Mouse (Mus musculus): ENCODE measurements at regions not wholly inside any gene's neighbourhood (a gene's known extent, or its start where the extent isn't known, plus 50 kb on each side); places are given as distances from the start of the nearest gene placed in this dataset.

DNA sequence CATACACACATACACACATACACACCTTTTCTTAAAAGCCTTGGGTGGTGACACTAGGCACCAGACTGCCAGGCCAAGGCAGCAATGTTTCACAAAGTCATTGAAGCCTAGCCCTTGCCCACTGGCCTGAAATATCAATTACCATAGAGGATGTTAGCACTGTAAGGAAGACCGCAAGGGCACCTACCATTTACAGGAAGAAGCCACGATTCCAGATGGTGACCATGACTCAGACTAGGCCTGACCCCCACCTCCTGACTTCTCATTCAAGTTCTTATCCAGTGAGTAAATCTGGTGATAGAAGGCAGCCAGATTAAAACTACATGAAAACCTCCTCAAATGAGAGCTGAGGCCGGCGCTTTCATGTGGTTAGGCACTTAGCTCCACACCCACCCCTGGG is 165.3 kb upstream of the Spred2 start:
- Histone ChIP-seq H3K4me3 (no peak overlapping the region), H3K4me2 (ENCODE audit: low read depth) (no peak overlapping the region), H3K36me3 (ENCODE audit: control insufficient read depth, insufficient read depth) (no peaks in the 10 kb centered on the region), H3K27me3 (ENCODE audit: control insufficient read depth, insufficient read depth, insufficient read length) (no peaks in the 10 kb centered on the region), H3ac (ENCODE audit: control insufficient read depth, insufficient read length) (no peak overlapping the region), H3K79me2 (ENCODE audit: control insufficient read depth, insufficient read depth) (no peaks in the 10 kb centered on the region)
- TF ChIP-seq MYOG (IDR thresholded peaks at IDR 0.05; ENCODE audit: control insufficient read depth in 1 of 3, insufficient read depth in 1 of 3, insufficient read length in 2 of 3, low read depth in 2 of 3) (no peak), MAX (IDR thresholded peaks at IDR 0.05; ENCODE audit: low read depth) (no peak), POLR2AphosphoS2 (IDR thresholded peaks at IDR 0.05; ENCODE audit: insufficient read length, low read depth) (no peak)

DNA sequence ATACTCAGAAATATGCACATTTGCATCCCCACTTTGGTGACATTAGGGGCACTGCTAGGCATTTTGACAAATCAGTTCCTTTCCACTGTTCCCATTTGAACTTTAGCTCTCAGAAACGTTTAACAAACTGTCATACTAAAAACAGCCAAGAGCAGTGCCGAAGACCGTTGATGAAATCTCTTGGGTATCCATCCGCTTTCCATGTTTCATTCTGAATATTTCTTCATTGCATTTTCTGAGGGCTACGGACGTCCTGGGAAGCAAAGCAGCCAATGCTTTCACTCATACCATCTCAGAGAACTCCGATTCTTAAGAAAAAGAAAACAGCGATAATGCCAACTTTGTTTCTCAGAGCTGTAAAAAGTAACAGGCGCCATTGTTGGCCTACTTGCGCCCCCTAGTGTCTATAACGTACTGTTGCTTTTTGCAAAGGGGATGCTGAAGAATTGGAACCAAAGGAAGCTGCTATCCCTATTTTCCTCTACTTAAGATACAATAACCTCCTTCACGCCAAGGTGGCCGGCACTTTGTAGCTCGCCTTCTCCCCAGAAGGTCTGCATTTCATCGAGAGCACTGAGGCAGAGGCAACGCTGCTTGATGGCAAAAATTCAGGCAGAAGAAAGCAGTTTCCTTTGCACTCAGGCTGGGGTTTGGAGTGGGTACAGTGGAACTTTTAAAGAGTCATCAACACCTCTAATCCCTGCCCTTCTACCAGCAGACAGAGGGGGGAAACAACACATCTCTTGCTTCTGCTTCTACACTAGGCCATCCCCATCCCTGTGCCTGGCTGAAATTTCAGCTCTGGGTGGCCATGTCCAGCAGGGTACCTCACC is 163.1 kb upstream of the Spred2 start:
- Histone ChIP-seq H3K4me3 (no peak overlapping the region), H3K79me2 (ENCODE audit: control insufficient read depth, insufficient read depth) (no peaks in the 10 kb centered on the region), H3K4me2 (ENCODE audit: low read depth) (peak overlapping the region; percentile 52), H3ac (ENCODE audit: control insufficient read depth, insufficient read length) (no peak overlapping the region), H3K27me3 (ENCODE audit: control insufficient read depth, insufficient read depth, insufficient read length) (no peaks in the 10 kb centered on the region), H3K36me3 (ENCODE audit: control insufficient read depth, insufficient read depth) (no peaks in the 10 kb centered on the region)
- TF ChIP-seq POLR2A (IDR thresholded peaks at IDR 0.05; ENCODE audit: insufficient read length, low read depth) (no peak), SRF (IDR thresholded peaks at IDR 0.05; ENCODE audit: control insufficient read depth, insufficient read length, low read depth) (no peak), MAX (IDR thresholded peaks at IDR 0.05; ENCODE audit: low read depth) (no peak)

DNA sequence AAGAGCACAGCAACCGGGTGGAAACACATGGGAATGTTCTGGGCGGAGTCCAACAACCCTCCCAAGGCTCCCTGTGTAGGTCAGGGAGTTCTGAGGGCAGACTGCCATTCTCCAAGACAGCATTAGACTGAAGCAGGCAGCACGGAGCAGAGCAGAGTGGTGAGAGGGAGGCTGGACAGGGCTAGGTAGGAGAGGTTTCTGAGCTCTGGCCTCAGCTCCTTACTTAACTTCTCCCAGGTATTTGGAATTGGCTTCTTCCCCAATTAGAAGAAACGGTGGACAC is 162.5 kb upstream of the Spred2 start:
- H3K4me2 ChIP-seq (ENCODE audit: low read depth) = no peak overlapping the region
- H3K27me3 ChIP-seq (ENCODE audit: control insufficient read depth, insufficient read depth, insufficient read length) = no peaks in the 10 kb centered on the region
- H3ac ChIP-seq (ENCODE audit: control insufficient read depth, insufficient read length) = no peak overlapping the region
- H3K79me2 ChIP-seq (ENCODE audit: control insufficient read depth, insufficient read depth) = no peaks in the 10 kb centered on the region
- no peaks in the 10 kb centered on the region for H3K36me3 ChIP-seq (ENCODE audit: control insufficient read depth, insufficient read depth)
- TF ChIP-seq SRF (IDR thresholded peaks at IDR 0.05; ENCODE audit: control insufficient read depth, insufficient read length, low read depth) (no peak), MYOD1 (IDR thresholded peaks at IDR 0.05; ENCODE audit: control insufficient read depth in 1 of 3, insufficient read length in 2 of 3, low read depth in 2 of 3) (no peak), CEBPB (IDR thresholded peaks at IDR 0.05; ENCODE audit: insufficient read depth, poor library complexity, severe bottlenecking) (no peak), USF1 (IDR thresholded peaks at IDR 0.05; ENCODE audit: low read depth) (no peak), POLR2AphosphoS2 (IDR thresholded peaks at IDR 0.05; ENCODE audit: insufficient read length, low read depth) (no peak), REST (IDR thresholded peaks at IDR 0.05; ENCODE audit: insufficient read depth, insufficient read length) (no peak), POLR2A (IDR thresholded peaks at IDR 0.05; ENCODE audit: insufficient read length, low read depth) (no peak), TCF3 (IDR thresholded peaks at IDR 0.05; ENCODE audit: insufficient read length, low read depth) (no peak), MAX (IDR thresholded peaks at IDR 0.05; ENCODE audit: low read depth) (no peak), E2F4 (IDR thresholded peaks at IDR 0.05; ENCODE audit: insufficient read depth) (no peak)
- no peak overlapping the region for H3K4me3 ChIP-seq

DNA sequence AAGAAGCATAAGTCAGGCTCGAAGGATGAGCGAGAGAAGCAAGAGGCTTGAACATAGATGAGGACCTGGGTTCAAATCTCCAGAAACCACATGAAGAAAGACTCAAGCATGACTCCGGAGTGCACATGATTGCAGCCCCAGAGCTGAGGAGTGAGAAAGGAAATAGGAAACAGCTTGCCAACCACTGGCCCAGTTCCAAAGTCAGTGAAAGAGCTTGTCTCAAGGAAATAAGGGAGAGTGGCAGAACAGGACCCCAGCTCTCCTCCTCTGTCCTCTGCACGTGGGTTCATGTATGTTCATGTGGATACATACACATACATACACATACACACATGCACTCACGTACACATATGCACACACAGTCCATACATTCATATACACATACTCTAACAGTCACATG is 156.9 kb upstream of the Spred2 start:
- Histone ChIP-seq H3K27me3 (ENCODE audit: control insufficient read depth, insufficient read depth, insufficient read length) (peaks cover 8% of the 10 kb centered on the region), H3K4me3 (no peak overlapping the region), H3K79me2 (ENCODE audit: control insufficient read depth, insufficient read depth) (no peaks in the 10 kb centered on the region), H3ac (ENCODE audit: control insufficient read depth, insufficient read length) (no peak overlapping the region), H3K4me2 (ENCODE audit: low read depth) (no peak overlapping the region), H3K36me3 (ENCODE audit: control insufficient read depth, insufficient read depth) (no peaks in the 10 kb centered on the region)
- TF ChIP-seq REST (IDR thresholded peaks at IDR 0.05; ENCODE audit: insufficient read depth, insufficient read length) (no peak), CEBPB (IDR thresholded peaks at IDR 0.05; ENCODE audit: insufficient read depth, poor library complexity, severe bottlenecking) (no peak), MYOD1 (IDR thresholded peaks at IDR 0.05; ENCODE audit: control insufficient read depth in 1 of 3, insufficient read length in 2 of 3, low read depth in 2 of 3) (no peak), POLR2AphosphoS2 (IDR thresholded peaks at IDR 0.05; ENCODE audit: insufficient read length, low read depth) (no peak), TCF12 (IDR thresholded peaks at IDR 0.05; ENCODE audit: insufficient read depth, poor library complexity, severe bottlenecking) (no peak), MYOG (IDR thresholded peaks at IDR 0.05; ENCODE audit: control insufficient read depth in 1 of 3, insufficient read depth in 1 of 3, insufficient read length in 2 of 3, low read depth in 2 of 3) (no peak), E2F4 (IDR thresholded peaks at IDR 0.05; ENCODE audit: insufficient read depth) (no peak), SRF (IDR thresholded peaks at IDR 0.05; ENCODE audit: control insufficient read depth, insufficient read length, low read depth) (no peak), TCF3 (IDR thresholded peaks at IDR 0.05; ENCODE audit: insufficient read length, low read depth) (no peak), USF1 (IDR thresholded peaks at IDR 0.05; ENCODE audit: low read depth) (no peak), POLR2A (IDR thresholded peaks at IDR 0.05; ENCODE audit: insufficient read length, low read depth) (no peak), MAX (IDR thresholded peaks at IDR 0.05; ENCODE audit: low read depth) (no peak)

DNA sequence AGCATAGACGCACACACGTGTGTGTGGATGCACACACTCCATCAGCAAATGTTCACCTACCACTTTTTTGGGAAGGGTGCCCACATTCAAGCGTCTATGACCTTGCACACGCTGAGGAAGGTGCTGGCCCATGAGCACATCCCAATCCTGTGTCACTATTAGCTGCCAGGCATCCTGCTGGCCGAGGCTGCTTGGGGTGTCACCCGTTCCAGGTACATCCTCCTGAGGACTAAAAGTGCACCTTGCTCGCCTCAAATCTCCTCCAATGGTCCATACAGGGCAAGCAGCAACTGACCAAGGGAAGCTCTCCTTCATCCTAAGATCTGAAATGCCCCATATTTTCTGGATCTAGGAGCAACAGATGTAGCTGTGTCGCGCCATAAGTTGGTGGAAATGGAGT is 156.3 kb upstream of the Spred2 start:
- H3K79me2 ChIP-seq (ENCODE audit: control insufficient read depth, insufficient read depth) = no peaks in the 10 kb centered on the region
- no peak for TF ChIP-seq POLR2A (IDR thresholded peaks at IDR 0.05; ENCODE audit: insufficient read length, low read depth)
- no peak for TF ChIP-seq REST (IDR thresholded peaks at IDR 0.05; ENCODE audit: insufficient read depth, insufficient read length)
- TF ChIP-seq MYOD1 (IDR thresholded peaks at IDR 0.05; ENCODE audit: control insufficient read depth in 1 of 3, insufficient read length in 2 of 3, low read depth in 2 of 3) = no peak
- TF ChIP-seq POLR2AphosphoS2 (IDR thresholded peaks at IDR 0.05; ENCODE audit: insufficient read length, low read depth) = no peak
- no peak for TF ChIP-seq USF1 (IDR thresholded peaks at IDR 0.05; ENCODE audit: low read depth)
- no peak for TF ChIP-seq TCF12 (IDR thresholded peaks at IDR 0.05; ENCODE audit: insufficient read depth, poor library complexity, severe bottlenecking)
- no peak for TF ChIP-seq MAX (IDR thresholded peaks at IDR 0.05; ENCODE audit: low read depth)
- TF ChIP-seq MYOG (IDR thresholded peaks at IDR 0.05; ENCODE audit: control insufficient read depth in 1 of 3, insufficient read depth in 1 of 3, insufficient read length in 2 of 3, low read depth in 2 of 3) = no peak
- TF ChIP-seq CEBPB (IDR thresholded peaks at IDR 0.05; ENCODE audit: insufficient read depth, poor library complexity, severe bottlenecking) = no peak
- no peak for TF ChIP-seq TCF3 (IDR thresholded peaks at IDR 0.05; ENCODE audit: insufficient read length, low read depth)
- TF ChIP-seq SRF (IDR thresholded peaks at IDR 0.05; ENCODE audit: control insufficient read depth, insufficient read length, low read depth) = no peak
- no peak for TF ChIP-seq E2F4 (IDR thresholded peaks at IDR 0.05; ENCODE audit: insufficient read depth)
- H3K4me3 ChIP-seq = no peak overlapping the region
- peaks cover 8% of the 10 kb centered on the region for H3K27me3 ChIP-seq (ENCODE audit: control insufficient read depth, insufficient read depth, insufficient read length)
- no peaks in the 10 kb centered on the region for H3K36me3 ChIP-seq (ENCODE audit: control insufficient read depth, insufficient read depth)
- no peak overlapping the region for H3K4me2 ChIP-seq (ENCODE audit: low read depth)
- H3ac ChIP-seq (ENCODE audit: control insufficient read depth, insufficient read length) = no peak overlapping the region
